Mouse (Mus musculus): ENCODE measurements around the gene Tpcn2.
A peak's percentile ranks its signal among the peaks of the same experiment; 100 is the strongest.

Gene Tpcn2

DNA sequence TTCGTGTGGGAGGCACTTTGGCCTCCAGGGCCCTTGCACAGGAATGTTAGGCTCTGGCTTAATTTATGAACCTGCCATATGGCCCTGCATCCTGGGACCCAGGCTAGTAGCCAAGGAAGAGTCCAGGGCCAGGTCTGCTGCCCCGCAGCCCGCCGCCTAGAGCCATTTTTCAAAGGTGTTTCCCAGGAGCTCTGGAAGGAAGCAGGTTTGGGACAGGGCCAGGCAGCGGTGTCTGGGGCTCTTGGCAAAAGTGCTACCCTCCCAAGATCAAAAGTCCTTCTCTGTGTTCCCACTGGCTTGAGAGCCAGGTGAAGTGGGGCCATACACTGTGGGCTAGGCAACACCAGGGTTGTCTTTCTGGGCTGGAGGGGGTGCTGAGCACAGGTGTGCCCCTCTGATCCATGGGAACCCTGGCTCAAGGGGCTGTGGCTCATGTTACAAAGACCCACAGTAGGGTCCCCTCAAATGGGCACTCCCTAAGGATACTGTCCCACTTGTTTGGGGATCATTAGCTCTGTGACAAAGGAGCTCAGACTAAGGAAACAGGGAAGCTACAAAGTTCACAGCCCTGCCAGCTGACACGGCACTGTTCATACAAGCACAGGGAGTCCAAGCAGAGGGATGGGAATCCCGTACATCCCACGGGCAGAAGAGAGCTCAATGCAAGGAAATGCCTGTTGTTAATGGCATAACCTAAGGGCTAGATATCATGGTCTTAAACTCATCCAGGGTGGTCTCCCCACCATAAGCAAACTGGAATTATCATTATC, 43.9 kb downstream of the Tpcn2 start:
- no peak for DNase-seq

DNA sequence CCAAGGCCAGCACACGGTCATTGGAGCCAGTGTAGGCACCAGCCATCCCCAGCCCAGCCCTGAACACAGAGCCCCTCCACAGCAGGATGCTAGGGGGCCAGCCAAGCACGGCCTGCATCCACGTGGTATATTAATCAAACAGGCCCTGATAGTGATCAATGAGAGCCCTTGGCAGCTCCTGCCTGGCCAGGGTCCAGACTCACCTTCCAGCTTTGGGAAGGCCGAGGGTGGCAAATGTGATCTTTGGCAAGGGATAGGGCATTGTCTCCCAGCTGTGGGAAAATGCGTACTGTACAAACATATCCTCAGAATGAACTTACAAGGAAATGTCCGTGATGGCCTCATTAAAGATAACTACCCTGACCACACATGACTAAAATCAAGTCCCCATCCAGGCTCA, 44.7 kb downstream of the Tpcn2 start:
- no peak for DNase-seq

DNA sequence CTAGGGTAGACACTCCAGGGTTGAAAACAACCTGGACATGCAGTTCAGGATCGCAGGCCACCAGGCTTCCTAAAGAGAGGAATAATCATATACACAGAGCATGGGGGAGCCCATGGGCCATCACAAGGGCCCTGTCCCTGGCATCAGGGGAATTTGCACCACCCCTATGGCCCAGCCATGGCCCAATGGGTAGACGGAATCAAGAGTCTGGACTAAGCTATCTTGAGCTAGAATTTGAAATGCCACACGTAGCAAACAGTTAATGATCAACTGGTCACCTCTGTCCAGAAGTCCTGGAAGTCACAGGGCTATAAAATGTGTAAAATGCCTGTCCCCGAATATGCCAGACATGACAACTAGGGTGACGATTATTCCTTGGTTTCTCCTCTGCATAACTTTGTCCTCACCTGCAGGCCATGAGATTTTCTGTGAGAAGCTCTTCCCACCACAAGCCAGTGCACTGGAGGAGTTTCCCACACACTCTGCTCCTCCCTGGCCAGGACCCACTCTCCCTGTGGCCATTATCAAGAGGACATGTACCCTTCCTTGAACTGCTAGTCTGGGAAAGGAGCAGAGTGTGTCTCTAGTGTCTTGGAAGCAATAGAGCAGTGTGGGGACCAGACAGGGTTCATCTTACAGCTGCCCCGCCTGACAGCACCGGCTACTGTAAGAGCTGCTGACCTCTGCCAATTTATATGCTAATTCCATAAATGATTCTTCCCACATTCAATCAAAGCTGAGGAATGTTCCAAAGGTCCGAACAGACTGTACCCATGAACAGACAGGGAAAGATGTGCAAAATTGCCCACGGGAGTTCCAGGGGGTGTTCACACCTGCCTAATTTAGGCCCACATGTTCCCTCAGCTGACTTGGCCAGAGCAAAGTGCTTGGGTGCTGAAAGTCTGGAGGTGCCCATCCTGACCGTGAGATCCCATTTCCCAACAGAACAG, 48.7 kb downstream of the Tpcn2 start:
- DNase-seq = no peak

DNA sequence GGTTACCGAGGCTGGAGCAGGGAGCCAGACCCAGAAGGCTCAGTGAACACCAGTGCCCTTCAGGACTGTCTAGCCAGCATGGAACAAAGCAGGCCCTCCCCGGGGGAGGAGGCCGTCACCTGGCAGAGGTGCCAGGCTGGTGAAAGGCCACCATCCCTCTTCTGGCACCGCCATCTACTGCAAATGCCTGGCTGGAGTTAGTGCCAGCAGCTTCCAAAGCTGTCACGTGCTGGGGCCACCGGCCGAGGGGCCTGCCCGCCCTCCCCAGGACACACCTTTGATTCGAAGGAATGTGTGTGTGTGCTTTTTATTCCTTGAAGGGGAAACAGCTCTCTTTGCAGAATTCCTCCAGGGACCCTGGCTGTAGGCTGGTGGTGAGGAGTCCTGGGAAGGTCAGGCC, 52.2 kb downstream of the Tpcn2 start:
- DNase-seq = no peak

DNA sequence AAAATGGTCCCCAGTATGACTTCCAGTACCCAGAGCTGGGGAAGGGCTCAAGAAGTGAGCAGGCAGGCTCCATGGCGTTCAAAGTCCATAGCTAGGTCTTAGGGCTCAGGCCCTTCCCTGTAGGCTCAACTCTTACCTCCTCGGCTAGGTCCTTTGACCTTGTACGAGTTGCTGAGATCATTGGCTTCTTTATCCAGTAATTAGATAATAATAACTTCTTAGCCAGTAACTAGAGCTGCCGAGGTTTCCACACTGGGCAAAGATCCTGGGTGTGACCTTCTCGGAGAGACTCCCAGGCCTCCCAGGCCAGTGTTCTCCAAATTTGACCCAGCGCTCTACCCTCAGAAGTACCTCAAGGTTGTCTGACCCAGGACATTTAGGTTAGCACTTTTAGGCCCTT, 57.2 kb downstream of the Tpcn2 start:
- DNase-seq = no peak

DNA sequence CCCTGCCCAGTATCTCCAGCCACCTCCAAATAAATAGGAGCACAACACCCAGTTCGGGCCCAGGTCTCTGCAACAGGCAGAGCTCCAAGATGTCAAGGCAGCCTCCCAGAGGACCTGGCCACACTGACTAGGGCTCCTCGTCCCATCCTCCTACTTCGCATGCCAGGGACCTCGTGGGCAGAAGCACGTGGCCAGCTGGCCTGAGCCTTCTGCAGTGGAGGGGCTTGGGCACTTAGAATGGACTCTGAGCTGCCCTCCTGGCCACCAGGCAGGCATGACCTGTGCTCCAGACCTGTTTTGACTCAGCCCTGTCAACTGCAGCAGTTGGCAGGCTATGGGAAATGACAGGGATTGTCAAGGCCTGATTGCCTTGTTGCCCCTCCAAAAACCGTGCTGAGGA, 58.2 kb downstream of the Tpcn2 start:
- DNase-seq = no peak

DNA sequence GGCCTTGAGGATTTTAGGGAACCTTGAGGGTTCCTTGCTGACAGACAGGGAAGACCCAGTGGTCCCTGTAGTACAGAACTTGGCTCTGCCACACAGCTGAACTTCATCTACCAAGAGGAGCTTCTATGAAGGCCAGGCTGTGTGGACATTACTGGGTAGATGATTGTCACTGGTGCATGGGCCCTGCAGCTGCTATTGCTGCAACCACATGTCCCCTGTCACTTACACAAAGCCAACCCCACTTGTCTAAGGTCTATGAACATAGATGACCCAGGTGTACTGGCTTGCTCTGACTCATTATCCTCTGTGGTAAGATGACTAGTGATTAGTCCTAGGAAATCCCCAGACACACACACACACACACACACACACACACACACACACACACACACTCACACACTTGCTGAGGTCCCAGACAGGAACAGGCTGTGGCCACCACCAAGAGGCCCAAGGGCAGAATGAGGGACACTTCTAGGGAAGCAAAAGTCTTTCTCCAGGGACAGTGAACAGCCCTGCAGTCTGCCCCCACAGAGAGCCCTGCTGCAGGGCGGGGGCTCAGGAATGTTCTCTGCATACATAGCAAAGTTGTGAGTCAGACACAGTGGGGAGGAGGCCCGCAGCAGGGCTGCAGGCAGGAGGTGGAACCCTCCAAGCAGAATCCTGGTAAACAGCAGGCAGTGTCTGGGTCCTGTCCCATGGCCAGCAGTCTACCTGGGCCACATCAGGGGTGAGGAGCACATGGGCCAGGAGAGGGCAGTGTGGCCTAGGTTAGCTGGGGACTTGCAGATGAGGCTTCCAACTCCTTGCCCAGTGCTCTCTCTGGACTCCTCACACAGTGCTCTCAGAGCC, 61.7 kb downstream of the Tpcn2 start:
- DNase-seq = peak; percentile 57

DNA sequence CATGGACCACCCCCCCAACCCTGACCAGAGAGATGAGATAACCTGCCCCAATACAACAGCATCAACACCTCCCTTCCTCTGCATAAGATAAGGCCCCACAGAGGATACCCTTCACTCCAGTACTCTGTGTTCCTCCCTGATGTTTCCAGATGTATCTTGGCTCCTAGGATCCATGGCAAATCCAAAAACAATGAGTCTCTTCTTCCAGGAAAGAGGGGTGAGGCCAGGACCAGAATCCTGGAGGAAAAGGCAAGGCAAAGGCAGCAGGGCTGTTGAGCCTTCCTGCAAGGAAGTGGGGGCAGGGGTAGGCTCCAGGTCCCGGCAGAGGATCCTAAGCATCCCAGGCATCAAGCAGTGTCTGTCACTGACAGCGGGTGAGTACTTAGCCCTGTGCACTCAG, 62.5 kb downstream of the Tpcn2 start:
- no peak for DNase-seq

DNA sequence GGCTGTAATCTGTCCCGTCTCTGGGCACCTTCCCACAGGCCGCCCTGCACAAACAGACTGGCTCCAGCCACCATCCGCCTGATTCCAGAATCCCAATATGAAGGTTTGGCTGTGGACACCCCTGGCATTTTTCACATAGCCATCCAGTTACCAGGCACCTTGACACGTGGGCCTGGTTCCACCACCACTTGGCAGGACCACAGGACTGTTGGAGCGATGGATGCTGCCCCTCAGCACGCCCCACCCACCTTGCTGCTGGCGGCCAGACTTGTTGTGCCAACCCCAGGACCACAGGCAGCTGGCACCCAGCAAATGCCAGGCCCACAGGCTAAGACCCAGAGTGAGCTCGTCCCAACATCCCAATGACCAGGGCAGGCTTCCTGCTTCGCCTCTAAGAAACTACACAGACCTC, 64.4 kb downstream of the Tpcn2 start:
- no peak for DNase-seq

DNA sequence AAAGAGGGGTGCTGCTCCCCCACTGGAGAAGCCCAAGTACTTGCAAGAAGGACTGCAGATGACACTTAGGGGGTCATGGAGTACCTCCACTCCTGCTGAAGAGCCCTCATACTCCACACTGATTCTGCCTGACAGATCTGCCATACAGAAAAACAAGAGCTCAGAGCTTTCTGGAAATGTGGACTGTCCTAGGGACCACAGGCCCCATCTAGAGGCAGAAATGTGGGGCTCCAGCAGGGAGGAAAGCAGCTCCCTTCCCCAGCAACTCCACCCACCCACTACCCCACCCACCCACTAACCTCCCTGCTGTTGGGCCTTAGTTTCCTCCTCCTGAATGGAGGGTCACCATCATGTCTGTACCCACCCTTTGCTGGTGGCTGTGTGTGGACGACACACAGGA, 67.2 kb downstream of the Tpcn2 start:
- DNase-seq = peak; percentile 72

DNA sequence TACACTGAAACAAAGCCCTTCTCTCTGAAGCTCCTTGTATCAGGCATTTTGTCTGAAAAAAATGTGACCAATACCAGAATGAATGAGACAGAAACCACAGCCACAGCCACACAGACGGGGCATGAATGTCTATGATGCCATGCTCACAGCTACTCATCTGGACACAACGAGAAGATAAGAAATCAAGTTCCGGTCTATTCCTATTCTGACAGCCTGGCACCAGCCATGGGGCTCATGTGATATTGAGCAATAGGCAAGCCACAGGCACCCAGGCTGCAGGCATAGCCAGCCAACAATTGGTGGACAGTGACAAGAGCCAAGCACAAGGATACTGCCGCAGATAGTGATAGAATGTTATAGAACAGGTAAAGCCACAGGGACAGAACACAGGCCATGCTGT, 68.3 kb downstream of the Tpcn2 start:
- no peak for DNase-seq

DNA sequence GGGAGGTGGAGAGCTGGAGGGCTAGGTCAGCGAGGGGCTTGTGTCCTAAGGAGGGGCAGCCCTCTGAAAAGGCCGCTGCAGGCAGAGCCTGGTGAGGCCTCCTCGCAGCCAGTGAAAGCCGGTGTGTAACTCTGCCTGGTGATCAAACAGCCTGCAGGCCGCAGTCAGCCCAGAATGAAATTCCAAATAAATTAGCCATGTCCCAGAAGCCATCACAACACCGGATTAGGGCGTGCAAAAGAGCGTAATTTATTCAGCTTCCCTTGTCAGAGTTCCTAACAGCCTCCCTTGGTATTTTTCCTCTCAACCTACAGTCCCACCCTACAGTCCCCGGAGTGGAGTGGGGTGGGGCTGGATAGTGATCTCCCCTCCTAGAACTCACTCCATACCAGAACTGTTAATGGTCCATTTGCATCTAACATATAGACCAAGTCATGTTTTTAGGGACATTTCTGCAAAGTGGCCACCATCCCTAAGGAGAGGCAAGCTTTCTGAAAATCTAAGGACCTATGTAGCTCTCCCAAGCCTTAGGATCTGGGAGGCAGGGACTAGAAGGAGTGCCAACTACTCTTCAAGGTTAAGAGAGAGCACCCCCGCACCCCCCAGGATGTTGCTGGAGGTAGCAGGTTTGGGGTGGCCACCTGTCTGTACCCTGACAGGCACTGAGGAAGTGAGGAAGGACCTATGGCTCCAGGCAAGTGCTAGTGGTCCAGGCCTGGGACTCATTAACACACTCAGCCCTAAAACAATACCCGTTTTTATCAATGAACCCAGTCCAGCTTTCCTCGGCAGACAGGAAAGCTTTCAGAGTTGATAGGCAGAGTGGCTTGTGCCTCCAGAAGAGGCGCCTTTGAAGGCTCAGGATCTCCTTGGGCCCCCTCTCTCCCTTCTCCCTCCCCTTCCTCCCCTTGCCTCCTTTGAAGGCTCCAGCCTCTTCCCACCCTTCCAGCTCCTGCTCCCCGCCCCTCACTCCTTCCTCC, 71.8 kb downstream of the Tpcn2 start:
- DNase-seq = peak; percentile 67

DNA sequence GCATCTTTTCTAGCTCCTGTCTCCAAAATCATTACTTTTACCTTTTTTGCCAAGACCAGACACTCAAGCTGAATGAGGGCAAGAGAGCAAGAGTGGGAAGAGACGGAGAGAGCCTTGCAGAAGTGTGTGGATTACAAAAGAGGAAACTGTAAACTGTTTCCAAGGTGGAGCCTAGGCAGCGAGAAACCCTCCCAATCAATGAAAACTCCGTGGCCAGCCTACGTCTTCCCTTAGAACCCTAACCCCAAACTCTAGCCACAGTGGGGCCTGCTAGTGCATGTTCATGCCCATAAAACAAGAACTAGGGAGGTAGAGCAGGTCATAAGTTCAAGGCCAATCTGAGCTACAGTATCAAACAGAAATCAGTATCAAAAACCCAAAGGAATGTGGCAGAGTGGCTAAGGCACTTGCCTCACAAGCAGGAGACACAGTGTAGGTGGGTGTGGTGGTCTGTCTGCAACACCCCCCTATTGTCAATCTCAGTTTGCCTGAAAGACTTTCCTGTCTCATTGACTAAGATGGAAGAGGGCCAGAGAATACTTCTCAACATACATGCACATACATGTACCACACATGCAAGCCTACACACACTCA, 73.2 kb downstream of the Tpcn2 start:
- DNase-seq = no peak

DNA sequence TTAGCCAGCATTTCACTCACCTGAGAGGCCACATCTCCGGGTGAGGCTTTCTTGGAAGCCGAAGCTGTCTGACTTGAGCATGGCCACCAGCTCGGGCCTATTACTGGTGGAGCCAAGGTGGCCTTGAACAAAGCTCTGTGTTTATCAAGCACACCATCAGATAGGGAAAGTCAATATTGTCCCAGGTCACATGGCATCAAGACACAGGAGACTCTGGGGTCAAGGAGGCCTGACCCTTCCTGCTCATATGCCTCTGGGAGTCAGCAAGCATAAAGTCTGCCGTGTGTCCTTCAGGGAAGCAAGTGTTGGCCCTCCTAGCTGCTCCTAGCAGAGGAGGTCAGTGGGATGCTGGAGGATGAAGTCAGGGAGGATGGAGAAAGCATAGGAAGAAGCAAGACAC, 75.8 kb downstream of the Tpcn2 start, which contains the start of gene 1810010D01Rik:
TSS of gene 1810010D01Rik (minus strand) at position 114 of the 400 bp plus-strand sequence.
- DNase-seq = no peak

DNA sequence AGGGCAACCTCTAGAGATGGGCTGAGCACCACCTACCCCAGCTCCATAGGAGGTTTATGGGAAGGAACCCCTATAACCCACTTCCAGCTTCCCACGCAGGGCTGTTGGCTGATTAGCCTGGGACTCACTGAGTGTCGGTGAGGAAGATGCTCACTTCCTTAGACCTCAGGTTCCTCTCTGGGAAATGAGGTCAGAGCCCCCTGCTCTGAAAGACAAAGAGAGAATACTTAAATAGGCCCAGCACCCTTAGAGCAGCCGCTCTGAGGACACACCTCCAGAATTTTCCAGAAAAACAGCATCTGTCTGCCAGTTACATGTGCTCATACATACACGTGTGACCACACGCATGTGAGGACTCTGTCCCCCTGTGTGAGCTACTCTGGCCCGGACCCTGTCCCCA, 77.0 kb downstream of the Tpcn2 start:
- no peak for DNase-seq

DNA sequence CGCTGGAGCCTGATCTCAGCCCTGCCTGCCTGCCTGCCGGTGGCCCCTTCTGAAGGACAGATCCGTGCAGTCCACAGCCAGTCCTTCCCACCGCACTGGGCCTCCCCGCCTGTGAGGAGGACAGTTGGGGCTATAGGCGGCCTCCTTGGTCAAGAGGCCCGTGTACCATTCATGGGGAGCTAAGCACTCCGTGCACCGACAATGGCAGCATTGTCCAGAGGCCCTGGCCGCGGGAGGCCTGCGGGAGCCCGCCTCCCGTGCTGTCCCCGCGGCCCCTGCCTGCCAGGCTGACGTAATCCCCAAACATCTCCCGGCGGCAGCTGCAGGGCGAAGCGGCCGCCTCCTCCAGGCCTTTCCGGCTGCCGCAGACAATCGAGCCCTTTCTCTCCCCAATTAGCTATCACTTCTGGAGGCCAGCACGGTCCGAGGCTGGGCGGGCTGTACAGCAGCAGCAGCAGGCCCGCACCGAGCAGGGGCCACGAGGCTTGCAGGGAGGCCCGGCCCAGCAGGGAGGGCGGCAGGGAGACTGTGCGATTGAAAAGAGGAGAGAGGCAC, 77.7 kb downstream of the Tpcn2 start:
- peak; percentile 99 for DNase-seq

DNA sequence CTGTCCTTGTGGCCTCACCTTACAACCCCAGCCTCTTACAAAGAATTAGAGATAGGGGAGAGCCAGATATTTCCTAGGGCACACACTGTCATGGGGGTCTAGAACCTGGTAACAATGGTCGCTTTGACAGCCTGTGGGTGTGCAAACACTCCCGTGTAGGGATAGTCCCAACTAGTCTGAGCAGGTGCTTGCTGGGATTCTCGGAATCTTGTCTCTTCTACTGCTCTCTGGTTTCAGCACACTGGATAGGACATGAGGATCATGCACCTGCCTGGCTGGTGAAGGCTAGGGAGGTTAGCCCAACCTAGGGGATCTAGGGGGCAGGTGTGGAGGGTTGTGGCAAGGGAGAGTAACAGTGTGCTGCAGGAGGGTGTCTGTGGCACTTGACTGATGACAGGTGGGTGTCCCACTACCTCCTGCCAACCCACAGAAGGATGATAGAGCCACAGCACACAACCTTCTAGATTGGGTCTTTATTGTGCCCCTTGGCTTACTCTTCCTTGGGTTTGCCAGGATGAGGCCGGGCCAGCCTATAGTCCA, 78.4 kb downstream of the Tpcn2 start:
- DNase-seq = no peak

DNA sequence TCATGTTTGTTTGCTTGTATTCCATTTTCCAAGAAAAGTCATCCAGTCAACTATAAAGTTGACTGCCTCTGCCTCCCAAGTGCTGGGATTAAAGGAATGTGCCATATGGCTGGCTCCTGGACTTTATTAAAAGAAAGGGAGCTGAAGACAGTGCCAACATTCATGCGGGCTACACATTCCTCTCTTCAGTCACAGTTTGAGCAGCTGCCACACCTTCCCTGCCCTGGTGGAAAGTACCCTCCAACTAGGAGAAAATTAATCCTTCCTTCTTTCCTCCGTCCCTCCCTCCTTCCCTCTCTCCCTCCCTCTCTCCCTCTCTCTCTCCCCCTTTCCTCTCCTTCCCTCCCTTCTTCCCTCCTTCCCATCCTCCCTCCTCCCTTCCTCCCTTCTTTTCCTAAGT, 84.1 kb downstream of the Tpcn2 start:
- DNase-seq = no peak

DNA sequence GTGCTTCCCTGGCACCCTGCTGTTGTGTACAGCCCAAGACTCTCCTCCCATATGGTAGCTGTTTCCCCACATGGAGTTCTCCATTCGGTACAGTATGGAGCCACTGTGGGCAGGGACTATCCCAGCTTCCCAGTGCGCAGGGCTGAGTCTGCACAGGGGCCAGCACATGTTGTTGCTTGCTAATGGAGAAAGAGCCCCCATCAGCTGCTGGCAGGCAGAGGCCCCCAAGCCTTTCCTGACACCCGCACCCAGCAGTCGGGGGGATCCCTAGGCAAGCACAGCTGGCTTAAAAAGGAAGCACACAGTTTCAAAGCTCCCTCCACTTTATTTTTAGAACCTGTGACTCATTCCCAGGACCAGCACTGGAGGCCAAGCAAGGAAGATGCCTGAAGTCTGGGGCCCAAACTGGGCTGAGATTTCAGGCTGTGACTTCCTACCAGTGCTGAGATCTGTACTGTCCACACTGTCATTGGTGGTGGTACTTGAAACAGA, 85.5 kb downstream of the Tpcn2 start:
- no peak for DNase-seq

DNA sequence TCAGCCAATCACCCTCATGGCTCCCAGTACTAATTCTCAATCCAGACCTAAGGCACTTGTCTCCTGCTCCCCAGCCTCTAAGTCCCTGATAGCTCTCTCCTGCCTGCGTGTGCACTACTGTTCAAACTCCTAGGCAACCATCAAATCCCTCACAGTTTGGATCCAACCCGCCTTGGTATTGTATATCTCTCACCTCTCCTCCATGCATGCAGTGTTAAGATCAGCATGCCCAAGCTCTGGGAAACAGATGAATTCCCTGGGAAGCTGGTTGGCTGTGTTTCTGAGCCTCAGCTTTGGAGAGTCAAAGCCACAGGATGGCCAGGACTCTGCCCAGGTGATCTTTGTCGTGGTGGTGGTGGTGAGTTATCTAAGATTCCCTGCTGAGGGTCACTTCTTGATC, 86.1 kb downstream of the Tpcn2 start:
- no peak for DNase-seq

DNA sequence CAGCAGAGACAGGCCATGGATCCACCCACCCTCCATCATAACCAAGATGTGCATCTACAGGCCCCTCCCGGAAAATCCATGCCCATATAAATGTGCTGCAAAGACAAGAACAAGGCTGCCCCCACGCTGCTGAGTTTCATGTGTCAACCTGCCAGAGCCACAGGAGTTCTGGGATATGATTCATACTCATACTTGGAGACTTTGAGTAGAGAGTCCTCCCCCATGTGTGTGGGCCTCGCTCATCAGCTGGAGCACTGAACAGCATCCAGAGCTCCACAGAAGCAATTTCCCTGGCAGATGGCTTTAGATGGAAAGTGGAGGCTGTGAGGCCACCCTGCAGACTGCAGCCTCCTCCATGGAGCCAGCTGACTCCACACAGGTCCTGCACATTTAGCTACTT, 86.8 kb downstream of the Tpcn2 start:
- DNase-seq = no peak
